Mouse (Mus musculus) cerebellum, postnatal 14 days (tissue): Measurements from ENCODE around the gene Gtf2h3.

Source experiments
- DNase-seq, 2 experiments: peaks; one replicate each; pipeline ENCODE4 v3.0.0; 2021; ENCODE audit warnings: mixed read lengths in 2 of 2

Gtf2h3 gene

DNA sequence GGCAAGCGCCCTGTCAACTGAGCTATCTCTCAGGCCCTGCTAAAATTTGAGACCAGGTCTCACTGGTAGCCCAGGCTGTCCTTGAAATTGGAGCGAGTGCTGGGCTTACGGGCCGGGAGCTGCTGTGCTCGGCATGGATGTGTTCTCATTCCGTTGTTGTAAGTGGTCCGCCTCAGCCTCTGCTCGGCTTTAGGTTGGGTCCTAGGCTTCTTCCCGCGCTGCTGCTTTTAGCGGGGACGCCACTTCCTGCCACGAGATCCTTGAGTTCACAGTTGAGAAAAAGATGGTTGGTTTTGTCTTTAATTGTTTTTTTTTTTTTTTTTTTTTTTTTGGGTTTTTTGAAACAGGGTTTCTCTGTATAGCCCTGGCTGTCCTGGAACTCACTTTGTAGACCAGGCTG is 58.9 kb downstream of the Gtf2h3 start:
- no peak for DNase-seq
